Mouse (Mus musculus) stomach, embryonic 16.5 days (tissue): ENCODE measurements around the gene Cdc20. TPM values are rescaled to one million over a fixed set of nuclear protein-coding genes. Genes with fewer than 3 reads are reported as not detected.

Experiments
- polyA plus RNA-seq: library from polyadenylated mRNA; unstranded; fragments of >200 nt; fragmentation: Nextera tagmentation; extraction: Ambion mirVana; gene quantifications from 2 replicates; pipeline ENCODE4 v1.2.1, GENCODE M21; 2015

Cdc20 gene
- polyA plus RNA-seq, 1 experiment from 2014 or later = 192 TPM

Other genes with a start within 250 kb of the Cdc20 start
- gene Ptprf, start 145.9 kb downstream of the Cdc20 start, polyA plus RNA-seq = 86.0 and 93.0 TPM in 2 replicates
- 6.7 and 6.8 TPM in 2 replicates for gene Szt2, start 28.1 kb downstream of the Cdc20 start, polyA plus RNA-seq
- 91.0 and 92.0 TPM in 2 replicates for gene Med8, start 28.0 kb downstream of the Cdc20 start, polyA plus RNA-seq
- 171 and 204 TPM in 2 replicates for gene Elovl1, start 9.3 kb downstream of the Cdc20 start, polyA plus RNA-seq
- gene Mpl, start 20.2 kb upstream of the Cdc20 start, polyA plus RNA-seq = 0.48 and 0.50 TPM in 2 replicates
- 25.4 and 27.6 TPM in 2 replicates for gene Tie1, start 52.7 kb upstream of the Cdc20 start, polyA plus RNA-seq
- 31.8 and 36.6 TPM in 2 replicates for gene 2610528J11Rik, start 89.6 kb upstream of the Cdc20 start, polyA plus RNA-seq
- 16.7 and 24.0 TPM in 2 replicates for gene Tmem125, start 106.7 kb upstream of the Cdc20 start, polyA plus RNA-seq
- 0.25 TPM in 2 replicates for gene Cfap57, start 183.4 kb upstream of the Cdc20 start, polyA plus RNA-seq
- gene Ebna1bp2, start 183.4 kb upstream of the Cdc20 start, polyA plus RNA-seq = 117 and 120 TPM in 2 replicates
- gene Olfr62, start 221.6 kb upstream of the Cdc20 start, polyA plus RNA-seq = not detected in 2 replicates